Mouse (Mus musculus): ENCODE measurements around the gene Tmtc3. TPM values are rescaled to one million over a fixed set of nuclear protein-coding genes. Genes with fewer than 3 reads are reported as not detected.
"Not testable (repeated sequence)": the region's sequence is repeated elsewhere in the genome, so short reads cannot be mapped to it uniquely, and the experiment has no call there.

The Tmtc3 gene
- polyA plus RNA-seq, 1 experiment from 2014 or later, result 25.4 TPM

DNA sequence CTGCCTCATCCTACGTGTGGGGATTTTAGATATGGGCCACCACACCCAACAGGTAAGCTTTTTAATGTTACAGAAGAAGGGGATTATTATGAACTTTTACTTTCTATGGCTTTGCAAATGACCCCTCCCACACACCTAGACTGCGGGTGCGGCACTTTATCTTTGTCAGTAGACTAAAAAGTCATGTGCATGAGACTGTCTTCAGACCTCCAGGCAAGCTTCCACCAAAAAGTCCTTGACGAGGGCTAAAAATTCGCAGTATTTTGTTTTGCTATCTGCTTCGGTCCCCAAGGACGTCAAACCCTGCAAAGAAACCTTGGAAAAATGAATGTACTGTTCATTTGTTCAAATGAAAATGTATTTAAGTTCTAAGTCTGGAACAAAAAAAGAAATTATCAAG, 71.6 kb downstream of the Tmtc3 start:
- Histone ChIP-seq H3K9me3 (replicated peaks) (no peaks in the 10 kb centered on the region), H3K4me3 (no peak overlapping the region), H3K36me3 (no peaks in the 10 kb centered on the region), H3K27ac (no peak overlapping the region), H3K27me3 (ENCODE audit: low read depth, poor library complexity, severe bottlenecking) (no peaks in the 10 kb centered on the region), H3K4me1 (no peaks in the 10 kb centered on the region)
- 90% methylated on average over 7 of the region's 7 CpGs for WGBS
- no peak for DNase-seq (ENCODE audit: low spot score)

DNA sequence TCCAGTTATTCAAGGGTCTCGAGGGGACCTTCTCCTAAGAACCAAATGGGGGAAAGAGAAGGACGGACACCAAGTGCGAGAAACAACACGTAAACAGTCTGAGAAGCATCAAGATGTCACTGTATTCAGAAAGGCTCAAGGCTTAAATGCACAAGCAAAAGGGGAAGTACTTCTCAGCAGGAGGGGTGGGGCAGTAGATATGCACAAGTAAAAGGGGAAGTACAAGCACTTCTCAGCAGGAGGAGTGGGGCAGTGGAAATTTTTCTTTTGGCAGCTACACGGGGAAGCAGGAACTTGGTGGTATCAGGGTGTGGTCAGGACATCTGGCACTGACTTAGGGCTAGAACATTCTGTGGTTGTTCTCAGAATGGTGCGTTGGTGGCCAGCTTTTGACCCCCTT, 84.8 kb downstream of the Tmtc3 start:
- H3K27ac ChIP-seq; H3K4me3 ChIP-seq; H3K9me3 ChIP-seq (replicated peaks); H3K4me1 ChIP-seq; H3K27me3 ChIP-seq (ENCODE audit: low read depth, poor library complexity, severe bottlenecking); DNase-seq (ENCODE audit: low spot score); H3K36me3 ChIP-seq: not testable (repeated sequence)
- WGBS, result 90% methylated on average over 6 of the region's 6 CpGs

Other genes starting within 250 kb of the Tmtc3 start
- not detected in 2 replicates for gene Gm4301, start 151.7 kb downstream of the Tmtc3 start, polyA plus RNA-seq (2016; fragmentation: Nextera tagmentation; extraction: Ambion mirVana)
- gene Gm4302, start 146.5 kb downstream of the Tmtc3 start, polyA plus RNA-seq (2016; fragmentation: Nextera tagmentation; extraction: Ambion mirVana), result not detected in 2 replicates
- gene Gm4303, start 141.4 kb downstream of the Tmtc3 start, polyA plus RNA-seq (2016; fragmentation: Nextera tagmentation; extraction: Ambion mirVana), result not detected in 2 replicates
- gene Gm4305, start 136.3 kb downstream of the Tmtc3 start, polyA plus RNA-seq (2016; fragmentation: Nextera tagmentation; extraction: Ambion mirVana), result not detected in 2 replicates
- gene Gm4307, start 126.0 kb downstream of the Tmtc3 start, polyA plus RNA-seq (2016; fragmentation: Nextera tagmentation; extraction: Ambion mirVana), result not detected in 2 replicates
- gene Gm4312, start 104.8 kb downstream of the Tmtc3 start, polyA plus RNA-seq (2016; fragmentation: Nextera tagmentation; extraction: Ambion mirVana), result not detected in 2 replicates
- 4.5 and 5.2 TPM in 2 replicates for gene Cep290, start 208 bp upstream of the Tmtc3 start, polyA plus RNA-seq (2016; fragmentation: Nextera tagmentation; extraction: Ambion mirVana)
- gene 4930430F08Rik, start 103.1 kb upstream of the Tmtc3 start, polyA plus RNA-seq (2016; fragmentation: Nextera tagmentation; extraction: Ambion mirVana), result 7.1 and 7.7 TPM in 2 replicates
- not detected in 2 replicates for gene 1700017N19Rik, start 103.1 kb upstream of the Tmtc3 start, polyA plus RNA-seq (2016; fragmentation: Nextera tagmentation; extraction: Ambion mirVana)